8 mouse cellular contexts compared by ENCODE assay signal in the genomic region with DNA sequence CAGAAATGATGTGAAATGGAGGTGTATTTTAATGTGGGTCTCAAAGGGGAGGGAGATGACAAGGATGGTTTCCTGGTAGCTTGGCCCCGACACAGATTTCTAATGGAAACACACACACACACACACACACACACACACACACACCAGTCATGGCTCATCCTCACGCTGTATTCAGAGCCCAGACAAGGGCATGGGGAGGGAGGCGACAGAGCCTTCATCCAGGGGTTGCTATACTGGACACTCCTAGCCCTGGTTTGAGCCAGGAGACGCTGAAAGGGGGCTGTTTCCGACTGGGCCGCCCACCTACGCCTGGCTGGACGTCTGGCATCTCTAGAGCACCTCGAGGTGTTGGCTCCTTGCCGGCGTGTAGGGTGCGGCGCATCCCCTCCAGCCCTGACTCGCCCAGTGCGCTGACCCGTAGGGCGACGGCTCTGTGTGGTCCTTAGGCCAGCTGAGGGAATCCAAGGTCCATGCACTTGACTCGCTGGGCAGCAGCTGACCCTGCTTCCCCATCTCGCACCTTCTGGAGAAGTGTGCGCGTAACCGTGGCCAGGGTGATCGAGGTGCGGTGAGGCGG. TPM values are rescaled to one million over a fixed set of nuclear protein-coding genes. Genes with fewer than 3 reads are reported as not detected.
A peak's percentile ranks its signal among the peaks of the same experiment; 100 is the strongest.
DNase-seq lines count a peak whose midpoint lies in the region; ATAC-seq and TF ChIP-seq lines count a peak whose summit lies in the region.

Gene Dbndd2 (plus strand): TSS at position 426 of the 577 bp plus-strand sequence.

- H3K9me3 ChIP-seq in ES-E14 (ENCODE audit: control insufficient read depth, insufficient read depth, low read depth, low read length) = no peaks in the 10 kb centered on the region
- H3K9me3 ChIP-seq in forebrain, embryonic 13.5 days (replicated peaks) = no peaks in the 10 kb centered on the region

- peak within 1 kb of the TSS; percentile 51 for H3K9ac ChIP-seq in ES-E14 (ENCODE audit: insufficient read depth, low read depth, low read length, poor library complexity, severe bottlenecking)
- H3K9ac ChIP-seq in forebrain, embryonic 13.5 days = peak within 1 kb of the TSS; percentile 74

- intact Hi-C loops in heart, postnatal 10 days (cut with DNase I) = no loop called here

- 2% methylated on average over 26 of the region's 26 CpGs for WGBS in forebrain, embryonic 13.5 days
- WGBS in small intestine, adult 2 months = 5% methylated on average over 26 of the region's 26 CpGs

- no peak for TF ChIP-seq POLR2A in small intestine, adult 2 months (IDR thresholded peaks at IDR 0.05; ENCODE audit: low read depth, low read length)

- ATAC-seq in forebrain, embryonic 13.5 days = peak; percentile 53

- H3K4me3 ChIP-seq in ES-E14 (ENCODE audit: insufficient read depth in 1 of 2, low read depth in 1 of 2, low read length in 2 of 2, poor library complexity in 1 of 2, severe bottlenecking in 1 of 2) = peak within 1 kb of the TSS; percentile 72 to 76
- peak within 1 kb of the TSS; percentile 68 for H3K4me3 ChIP-seq in forebrain, embryonic 13.5 days
- H3K4me3 ChIP-seq in small intestine, adult 2 months (ENCODE audit: low read depth, low read length) = peak within 1 kb of the TSS; percentile 82

- no peak within 1 kb of the TSS for H3K27ac ChIP-seq in ES-E14 (ENCODE audit: insufficient read depth, low read depth, low read length, poor library complexity, severe bottlenecking)
- H3K27ac ChIP-seq in forebrain, embryonic 13.5 days = no peak within 1 kb of the TSS
- peak within 1 kb of the TSS; percentile 26 for H3K27ac ChIP-seq in small intestine, adult 2 months (ENCODE audit: insufficient read depth, low read depth, low read length)

- peaks cover 2% of the 10 kb centered on the region; the same call in 1 of the 2 replicates for H3K36me3 ChIP-seq in ES-E14 (ENCODE audit: control insufficient read depth, insufficient read depth, low read length, poor library complexity, severe bottlenecking)
- H3K36me3 ChIP-seq in forebrain, embryonic 13.5 days (ENCODE audit: poor library complexity, severe bottlenecking) = peaks cover 7% of the 10 kb centered on the region; the same call in 1 of the 2 replicates
- peaks cover 11% of the 10 kb centered on the region for H3K36me3 ChIP-seq in small intestine, adult 2 months (ENCODE audit: control insufficient read depth, insufficient read depth, low read length)

- H3K4me2 ChIP-seq in forebrain, embryonic 13.5 days = peak within 1 kb of the TSS; percentile 100

- DNase-seq in 3134 (ENCODE audit: extremely low read depth, insufficient read length, low spot score) (peak; percentile 84), ES-E14 (ENCODE audit: low read depth, low spot score) (no peak)
- peak; percentile 54 to 61 for DNase-seq in heart, postnatal 10 days
- DNase-seq in kidney, postnatal 4 days = peak; percentile 76 to 87
- DNase-seq in lung, postnatal 10 days = peak; percentile 68
- no peak for DNase-seq in thymus, adult 18-20 months

- in situ Hi-C loops in ES-E14 (cut with MboI; ENCODE audit: low sequenced_read_pairs in 2 of 2, unreplicated experiment in 2 of 2) = no loop called here

- TF ChIP-seq CTCF in small intestine, adult 2 months (IDR thresholded peaks at IDR 0.05; ENCODE audit: extremely low read depth, insufficient read length, insufficient replicate concordance, low read depth, low read length) = no peak

- H3K27me3 ChIP-seq in forebrain, embryonic 13.5 days = peaks cover 35% of the 10 kb centered on the region
- H3K27me3 ChIP-seq in small intestine, adult 2 months (ENCODE audit: control insufficient read depth, insufficient read depth, low read length) = no peaks in the 10 kb centered on the region

- peaks cover 0 to 8% of the 10 kb centered on the region in 2 experiments; a peak in 1 of 4 replicates for H3K4me1 ChIP-seq in ES-E14 (ENCODE audit: control insufficient read depth in 2 of 2, insufficient read depth in 2 of 2, low read length in 2 of 2, poor library complexity in 1 of 2)
- H3K4me1 ChIP-seq in forebrain, embryonic 13.5 days = peaks cover 17% of the 10 kb centered on the region
- peaks cover 18% of the 10 kb centered on the region for H3K4me1 ChIP-seq in small intestine, adult 2 months (ENCODE audit: control insufficient read depth, insufficient read depth, insufficient read length, low read length)

TF ChIP-seq in ES-E14, 5 proteins besides CTCF, POLR2A, EP300 and RAD21:
- no peak for TF ChIP-seq ZNF384 (IDR thresholded peaks at IDR 0.05; ENCODE audit: low read depth, low read length)
- no peak for TF ChIP-seq ZC3H11A (IDR thresholded peaks at IDR 0.05; ENCODE audit: borderline replicate concordance, low read depth, low read length)
- TF ChIP-seq MAFK (IDR thresholded peaks at IDR 0.05; ENCODE audit: insufficient read depth, low read depth, low read length) = no peak
- TF ChIP-seq HCFC1 (IDR thresholded peaks at IDR 0.05; ENCODE audit: borderline replicate concordance, insufficient read depth, low read length) = no peak
- no peak for TF ChIP-seq CHD2 (IDR thresholded peaks at IDR 0.05; ENCODE audit: low read depth, low read length)
TF ChIP-seq in ES-E14: peak in this region for 0.

RNA-seq across cellular contexts. Expression of gene Dbndd2, which starts in this region (rescaled TPM):
- 2.9 and 4.2 TPM in 2 replicates for total RNA-seq in ES-E14 (2012; rRNA removed)
- 6.3 and 7.3 TPM in 2 replicates for polyA plus RNA-seq in forebrain, embryonic 13.5 days (2015; fragmentation: Nextera tagmentation; extraction: Ambion mirVana)
- total RNA-seq in heart, postnatal 10 days (2021) = 10 to 100 TPM; 17.1 to 18.9 TPM
- polyA plus RNA-seq in small intestine, adult 2 months (2012; rRNA removed) = 38.4 and 61.6 TPM in 2 replicates

Comparison
In these comparisons a context has a peak if more than half of its experiments do, and no peak if none do; other contexts are left out.
1. DNase-seq: peak in 3134 (single experiment), heart, postnatal 10 days (2 of 2), kidney, postnatal 4 days (2 of 2) and lung, postnatal 10 days (single experiment); none in ES-E14 (single experiment) and thymus, adult 18-20 months (0 of 2).
2. Peak in every context shown above with its lines, with median percentiles within 50 percentile points of each other: H3K4me3 ChIP-seq.